Mouse (Mus musculus): ENCODE data around the gene Utp3.

GRCm38 (mm10) chr5:88564501-88565147, 10.4 kb downstream of the Utp3 start, which contains the start of gene Rufy3:
- peak; percentile 26; the same call in 1 of the 2 replicates for TF ChIP-seq POLR2A (IDR thresholded peaks at IDR 0.05; ENCODE audit: low read depth, low read length)
- TF ChIP-seq CTCF (IDR thresholded peaks at IDR 0.05; ENCODE audit: extremely low read depth, insufficient read depth, insufficient read length, insufficient replicate concordance) = peak; percentile 28; the same call in 1 of the 2 replicates
